Mouse (Mus musculus): ENCODE measurements around the gene Klf3. TPM values are rescaled to one million over a fixed set of nuclear protein-coding genes. Genes with fewer than 3 reads are reported as not detected.

Gene Klf3
- polyA plus RNA-seq, 1 experiment from 2014 or later: 25.1 TPM

- no peaks in the 10 kb centered on the region for H3K9me3 ChIP-seq (replicated peaks; ENCODE audit: control insufficient read depth, low read length, poor library complexity, severe bottlenecking)
- no peak overlapping the region for H3K4me2 ChIP-seq (ENCODE audit: low read length)
- no peak for ATAC-seq
- WGBS: 64% methylated on average over 4 of the region's 4 CpGs
- no peak overlapping the region for H3K4me3 ChIP-seq (ENCODE audit: low read depth, low read length)
- H3K27ac ChIP-seq (ENCODE audit: low read length): no peak overlapping the region
- H3K27me3 ChIP-seq (ENCODE audit: control insufficient read depth, insufficient read depth, low read depth, low read length): no peaks in the 10 kb centered on the region
- H3K36me3 ChIP-seq (ENCODE audit: control insufficient read depth, insufficient read depth, low read length): no peaks in the 10 kb centered on the region
- no peak overlapping the region for H3K9ac ChIP-seq (ENCODE audit: low read depth, low read length)
- H3K4me1 ChIP-seq (ENCODE audit: control insufficient read depth, insufficient read depth, low read length): peaks cover 34% of the 10 kb centered on the region
Measured at GRCm38 (mm10) chr5:64807603-64808002, 4.4 kb downstream of the Klf3 start.

GRCm38 (mm10) chr5:64808106-64809010 is 5.2 kb downstream of the Klf3 start:
- H3K4me2 ChIP-seq (ENCODE audit: low read length): 0 out of 2 replicates have a peak overlapping the region, but pooled peaks have one; percentile 18
- no peak overlapping the region for H3K4me3 ChIP-seq (ENCODE audit: low read depth, low read length)
- H3K27ac ChIP-seq (ENCODE audit: low read length): no peak overlapping the region
- 61% methylated on average over 24 of the region's 24 CpGs for WGBS
- ATAC-seq: no peak
- no peaks in the 10 kb centered on the region for H3K36me3 ChIP-seq (ENCODE audit: control insufficient read depth, insufficient read depth, low read length)
- H3K4me1 ChIP-seq (ENCODE audit: control insufficient read depth, insufficient read depth, low read length): peaks cover 37% of the 10 kb centered on the region
- H3K9ac ChIP-seq (ENCODE audit: low read depth, low read length): no peak overlapping the region
- no peaks in the 10 kb centered on the region for H3K9me3 ChIP-seq (replicated peaks; ENCODE audit: control insufficient read depth, low read length, poor library complexity, severe bottlenecking)
- H3K27me3 ChIP-seq (ENCODE audit: control insufficient read depth, insufficient read depth, low read depth, low read length): no peaks in the 10 kb centered on the region

- no peaks in the 10 kb centered on the region for H3K27me3 ChIP-seq (ENCODE audit: control insufficient read depth, insufficient read depth, low read depth, low read length)
- H3K27ac ChIP-seq (ENCODE audit: low read length): no peak overlapping the region
- H3K36me3 ChIP-seq (ENCODE audit: control insufficient read depth, insufficient read depth, low read length): no peaks in the 10 kb centered on the region
- H3K4me3 ChIP-seq (ENCODE audit: low read depth, low read length): no peak overlapping the region
- ATAC-seq: no peak
- peaks cover 37% of the 10 kb centered on the region for H3K4me1 ChIP-seq (ENCODE audit: control insufficient read depth, insufficient read depth, low read length)
- 82% methylated on average over 7 of the region's 7 CpGs for WGBS
- no peak overlapping the region for H3K9ac ChIP-seq (ENCODE audit: low read depth, low read length)
- H3K4me2 ChIP-seq (ENCODE audit: low read length): no peak overlapping the region
- H3K9me3 ChIP-seq (replicated peaks; ENCODE audit: control insufficient read depth, low read length, poor library complexity, severe bottlenecking): no peaks in the 10 kb centered on the region
Measured at GRCm38 (mm10) chr5:64809257-64809656, 6.1 kb downstream of the Klf3 start.

- Histone ChIP-seq H3K9ac (ENCODE audit: low read depth, low read length) (no peak overlapping the region), H3K9me3 (replicated peaks; ENCODE audit: control insufficient read depth, low read length, poor library complexity, severe bottlenecking) (no peaks in the 10 kb centered on the region), H3K4me1 (ENCODE audit: control insufficient read depth, insufficient read depth, low read length) (peaks cover 36% of the 10 kb centered on the region), H3K4me3 (ENCODE audit: low read depth, low read length) (no peak overlapping the region), H3K27ac (ENCODE audit: low read length) (peak overlapping the region; percentile 68; the same call in 1 of the 2 replicates), H3K4me2 (ENCODE audit: low read length) (no peak overlapping the region), H3K36me3 (ENCODE audit: control insufficient read depth, insufficient read depth, low read length) (no peaks in the 10 kb centered on the region), H3K27me3 (ENCODE audit: control insufficient read depth, insufficient read depth, low read depth, low read length) (no peaks in the 10 kb centered on the region)
- 88% methylated on average over 11 of the region's 11 CpGs for WGBS
- ATAC-seq: no peak
Measured at GRCm38 (mm10) chr5:64809864-64810263, 6.7 kb downstream of the Klf3 start.

GRCm38 (mm10) chr5:64810860-64811499 is 7.8 kb downstream of the Klf3 start:
- Histone ChIP-seq H3K4me3 (ENCODE audit: low read depth, low read length) (no peak overlapping the region), H3K27me3 (ENCODE audit: control insufficient read depth, insufficient read depth, low read depth, low read length) (no peaks in the 10 kb centered on the region), H3K9me3 (replicated peaks; ENCODE audit: control insufficient read depth, low read length, poor library complexity, severe bottlenecking) (no peaks in the 10 kb centered on the region), H3K4me1 (ENCODE audit: control insufficient read depth, insufficient read depth, low read length) (peaks cover 26% of the 10 kb centered on the region), H3K4me2 (ENCODE audit: low read length) (peak overlapping the region; percentile 31), H3K27ac (ENCODE audit: low read length) (peak overlapping the region; percentile 68), H3K36me3 (ENCODE audit: control insufficient read depth, insufficient read depth, low read length) (no peaks in the 10 kb centered on the region), H3K9ac (ENCODE audit: low read depth, low read length) (no peak overlapping the region)
- 3% methylated on average over 8 of the region's 9 CpGs for WGBS
- ATAC-seq: peak; percentile 72

- Histone ChIP-seq H3K9ac (ENCODE audit: low read depth, low read length) (no peak overlapping the region; the same call in 1 of the 2 replicates), H3K4me3 (ENCODE audit: low read depth, low read length) (no peak overlapping the region), H3K4me1 (ENCODE audit: control insufficient read depth, insufficient read depth, low read length) (peaks cover 22% of the 10 kb centered on the region), H3K27me3 (ENCODE audit: control insufficient read depth, insufficient read depth, low read depth, low read length) (no peaks in the 10 kb centered on the region), H3K9me3 (replicated peaks; ENCODE audit: control insufficient read depth, low read length, poor library complexity, severe bottlenecking) (no peaks in the 10 kb centered on the region), H3K4me2 (ENCODE audit: low read length) (peak overlapping the region; percentile 31), H3K27ac (ENCODE audit: low read length) (peak overlapping the region; percentile 33), H3K36me3 (ENCODE audit: control insufficient read depth, insufficient read depth, low read length) (no peaks in the 10 kb centered on the region)
- ATAC-seq: peak; percentile 26
- 8% methylated on average over 14 of the region's 14 CpGs for WGBS
Measured at GRCm38 (mm10) chr5:64811500-64812123, 8.4 kb downstream of the Klf3 start.

GRCm38 (mm10) chr5:64812124-64812982 is 9.2 kb downstream of the Klf3 start:
- Histone ChIP-seq H3K27me3 (ENCODE audit: control insufficient read depth, insufficient read depth, low read depth, low read length) (no peaks in the 10 kb centered on the region), H3K9ac (ENCODE audit: low read depth, low read length) (no peak overlapping the region), H3K9me3 (replicated peaks; ENCODE audit: control insufficient read depth, low read length, poor library complexity, severe bottlenecking) (no peaks in the 10 kb centered on the region), H3K36me3 (ENCODE audit: control insufficient read depth, insufficient read depth, low read length) (no peaks in the 10 kb centered on the region), H3K4me1 (ENCODE audit: control insufficient read depth, insufficient read depth, low read length) (peaks cover 22% of the 10 kb centered on the region), H3K4me3 (ENCODE audit: low read depth, low read length) (no peak overlapping the region), H3K4me2 (ENCODE audit: low read length) (peak overlapping the region; percentile 13; the same call in 1 of the 2 replicates), H3K27ac (ENCODE audit: low read length) (peak overlapping the region; percentile 33; the same call in 1 of the 2 replicates)
- WGBS: 23% methylated on average over 22 of the region's 22 CpGs
- peak; percentile 16; the same call in 1 of the 2 replicates for ATAC-seq

GRCm38 (mm10) chr5:64812983-64813304 is 9.8 kb downstream of the Klf3 start:
- H3K27ac ChIP-seq (ENCODE audit: low read length): 0 out of 2 replicates have a peak overlapping the region, but pooled peaks have one; percentile 22
- WGBS: 31% methylated on average over 4 of the region's 4 CpGs

More at GRCm38 (mm10) chr5:64812983-64813304, 9.8 kb downstream of the Klf3 start:
- ATAC-seq: no peak
- no peak overlapping the region for H3K4me3 ChIP-seq (ENCODE audit: low read depth, low read length)
- peaks cover 22% of the 10 kb centered on the region for H3K4me1 ChIP-seq (ENCODE audit: control insufficient read depth, insufficient read depth, low read length)
- peak overlapping the region; percentile 9; the same call in 1 of the 2 replicates for H3K4me2 ChIP-seq (ENCODE audit: low read length)
- H3K36me3 ChIP-seq (ENCODE audit: control insufficient read depth, insufficient read depth, low read length): no peaks in the 10 kb centered on the region
- H3K9ac ChIP-seq (ENCODE audit: low read depth, low read length): no peak overlapping the region
- H3K9me3 ChIP-seq (replicated peaks; ENCODE audit: control insufficient read depth, low read length, poor library complexity, severe bottlenecking): no peaks in the 10 kb centered on the region
- H3K27me3 ChIP-seq (ENCODE audit: control insufficient read depth, insufficient read depth, low read depth, low read length): no peaks in the 10 kb centered on the region

Measured in midbrain, embryonic 16.5 days (tissue).